Mouse (Mus musculus) CH12.LX (cell line): Measurements from ENCODE around the gene Prrc2b. TPM values are rescaled to one million over a fixed set of nuclear protein-coding genes. Genes with fewer than 3 reads are reported as not detected.

ENCODE experiments used
- DNase-seq: peaks from one replicate; pipeline ENCODE4 v3.0.0-alpha.2; 2013; ENCODE audit errors: extremely low read depth
- H3K27ac ChIP-seq: 2 replicates; pipeline ENCODE4 v1.5.1; 2012; ENCODE audit warnings: low read depth, mild to moderate bottlenecking, control low read depth, moderate library complexity; ENCODE audit not compliant: insufficient read depth
- H3K27me3 ChIP-seq: replicated peaks from 2 replicates; pipeline ENCODE3; 2012; ENCODE audit warnings: inconsistent platforms
- H3K36me3 ChIP-seq, 2 experiments: replicated peaks in 1 of 2; 2 replicates each; pipeline versions ENCODE3 to v1.6.1; 2012; ENCODE audit warnings: inconsistent platforms in 1 of 2, low read length in 1 of 2, mild to moderate bottlenecking in 1 of 2, mixed read lengths in 1 of 2, moderate library complexity in 1 of 2; ENCODE audit not compliant: control insufficient read depth in 1 of 2, insufficient read depth in 1 of 2
- H3K4me1 ChIP-seq, 2 experiments: 2 replicates each; pipeline ENCODE4 v1.6.1; 2012; ENCODE audit warnings: inconsistent platforms in 1 of 2, moderate library complexity in 1 of 2; ENCODE audit not compliant: insufficient read depth in 2 of 2, control insufficient read depth in 1 of 2
- H3K4me2 ChIP-seq: 2 replicates; pipeline ENCODE4 v1.6.1; 2012; ENCODE audit warnings: low read depth, mild to moderate bottlenecking, control low read depth; ENCODE audit not compliant: poor library complexity, insufficient read depth, severe bottlenecking
- H3K4me3 ChIP-seq, 3 experiments: fragments of 150-350 bp in 1 of 3; sonication (generic) in 1 of 3; replicated peaks in 1 of 3; 2 replicates each; pipeline versions ENCODE3 to v1.5.1; 2011 to 2012; ENCODE audit warnings: low read depth in 2 of 3, low read length in 2 of 3, mild to moderate bottlenecking in 2 of 3, moderate library complexity in 2 of 3, control low read depth in 1 of 3, improper control_type of control experiment in 1 of 3, inconsistent platforms in 1 of 3, mixed read lengths in 1 of 3; ENCODE audit not compliant: poor library complexity in 1 of 3
- H3K79me2 ChIP-seq: replicated peaks from 2 replicates; pipeline ENCODE4 v1.6.1; 2012; ENCODE audit warnings: mild to moderate bottlenecking, moderate library complexity; ENCODE audit not compliant: control insufficient read depth, poor library complexity, insufficient read depth, severe bottlenecking; ENCODE audit errors: extremely low read depth
- H3K9ac ChIP-seq: 2 replicates; pipeline ENCODE4 v1.6.1; 2012; ENCODE audit warnings: low read depth, mild to moderate bottlenecking, control low read depth, moderate library complexity; ENCODE audit not compliant: insufficient read depth
- H3K9me3 ChIP-seq: replicated peaks from 2 replicates; pipeline ENCODE3; 2012; ENCODE audit warnings: low read length, inconsistent platforms, mixed read lengths
- CHD1 ChIP-seq: IDR thresholded peaks from 2 replicates; pipeline ENCODE4 v1.6.1; 2012; ENCODE audit warnings: low read depth, low read length, improper control_type of control experiment, inconsistent platforms
- CTCF ChIP-seq, 2 experiments: IDR thresholded peaks in 1 of 2; conservative IDR thresholded peaks in 1 of 2; 2 replicates each; pipeline ENCODE4 v1.5.1; 2011 to 2012; ENCODE audit warnings: low read depth in 2 of 2, low read length in 2 of 2, improper control_type of control experiment in 1 of 2, inconsistent platforms in 1 of 2, mild to moderate bottlenecking in 1 of 2, moderate library complexity in 1 of 2
- ELF1 ChIP-seq: IDR thresholded peaks from 2 replicates; pipeline ENCODE4 v1.6.1; 2014; ENCODE audit warnings: low read depth, mild to moderate bottlenecking, inconsistent platforms, low read length, improper control_type of control experiment
- EP300 ChIP-seq: IDR thresholded peaks from 2 replicates; pipeline ENCODE4 v1.6.1; 2011; ENCODE audit warnings: low read length, improper control_type of control experiment
- ETS1 ChIP-seq: conservative IDR thresholded peaks from 2 replicates; pipeline ENCODE4 v1.6.1; 2012; ENCODE audit warnings: low read depth, mild to moderate bottlenecking, inconsistent platforms, low read length, improper control_type of control experiment, moderate library complexity
- GABPA ChIP-seq: IDR thresholded peaks from 2 replicates; pipeline ENCODE4 v1.6.1; 2012; ENCODE audit warnings: low read depth, low read length, improper control_type of control experiment, inconsistent platforms; ENCODE audit not compliant: insufficient replicate concordance
- IRF4 ChIP-seq: IDR thresholded peaks from 2 replicates; pipeline ENCODE4 v1.6.1; 2014; ENCODE audit warnings: low read depth, mild to moderate bottlenecking, inconsistent platforms, low read length, improper control_type of control experiment
- JUND ChIP-seq: conservative IDR thresholded peaks from 2 replicates; pipeline ENCODE4 v1.6.1; 2011; ENCODE audit warnings: low read depth, low read length, improper control_type of control experiment
- MAFK ChIP-seq: IDR thresholded peaks from 2 replicates; pipeline ENCODE4 v1.6.1; 2011; ENCODE audit warnings: low read length, improper control_type of control experiment; ENCODE audit not compliant: insufficient replicate concordance
- MAX ChIP-seq: IDR thresholded peaks from 2 replicates; pipeline ENCODE4 v1.6.1; 2011; ENCODE audit warnings: low read length, improper control_type of control experiment
- MAZ ChIP-seq: IDR thresholded peaks from 2 replicates; pipeline ENCODE4 v1.6.1; 2012; ENCODE audit warnings: low read depth, mild to moderate bottlenecking, inconsistent platforms, low read length, improper control_type of control experiment, moderate library complexity
- MYC ChIP-seq: IDR thresholded peaks from 2 replicates; pipeline ENCODE4 v1.6.1; 2011; ENCODE audit warnings: low read depth, mild to moderate bottlenecking, improper control_type of control experiment, low read length
- NELFE ChIP-seq: IDR thresholded peaks from 2 replicates; pipeline ENCODE4 v1.6.1; 2011; ENCODE audit warnings: low read depth, low read length, improper control_type of control experiment
- NRF1 ChIP-seq: IDR thresholded peaks from 2 replicates; pipeline ENCODE4 v1.6.1; 2014; ENCODE audit warnings: low read depth, mild to moderate bottlenecking, inconsistent platforms, low read length, improper control_type of control experiment, moderate library complexity
- PAX5 ChIP-seq: IDR thresholded peaks from 2 replicates; pipeline ENCODE4 v1.6.1; 2012; ENCODE audit warnings: low read length, inconsistent platforms, mixed read lengths
- POLR2A ChIP-seq: IDR thresholded peaks from 2 replicates; pipeline ENCODE4 v1.6.1; 2011; ENCODE audit warnings: low read depth, mild to moderate bottlenecking, improper control_type of control experiment, low read length
- POLR2AphosphoS2 ChIP-seq: IDR thresholded peaks from 2 replicates; pipeline ENCODE4 v1.6.1; 2011; ENCODE audit warnings: low read depth, low read length, improper control_type of control experiment
- RAD21 ChIP-seq: IDR thresholded peaks from 2 replicates; pipeline ENCODE4 v1.6.1; 2011; ENCODE audit warnings: low read depth, mild to moderate bottlenecking, low read length, improper control_type of control experiment, moderate library complexity
- RCOR1 ChIP-seq: conservative IDR thresholded peaks from 2 replicates; pipeline ENCODE4 v1.6.1; 2012; ENCODE audit warnings: low read depth, mild to moderate bottlenecking, inconsistent platforms, low read length, improper control_type of control experiment
- UBTF ChIP-seq: IDR thresholded peaks from 2 replicates; pipeline ENCODE4 v1.6.1; 2012; ENCODE audit warnings: low read depth, mild to moderate bottlenecking, inconsistent platforms, low read length, improper control_type of control experiment, moderate library complexity
- USF2 ChIP-seq: conservative IDR thresholded peaks from 2 replicates; pipeline ENCODE4 v1.6.1; 2011; ENCODE audit warnings: low read depth, low read length, improper control_type of control experiment
- ZC3H11A ChIP-seq: IDR thresholded peaks from 2 replicates; pipeline ENCODE4 v1.6.1; 2012; ENCODE audit warnings: low read depth, mild to moderate bottlenecking, inconsistent platforms, low read length, improper control_type of control experiment
- ZMIZ1 ChIP-seq: IDR thresholded peaks from 2 replicates; pipeline ENCODE4 v1.6.1; 2012; ENCODE audit warnings: low read depth, mild to moderate bottlenecking, inconsistent platforms, low read length, improper control_type of control experiment
- dilution Hi-C: fragments of 300-500 bp; cut with MboI; formaldehyde crosslinking; loops from 2 replicates; pipeline ENCODE4 v1.14.3; 2020; ENCODE audit warnings: low sequenced_read_pairs; ENCODE audit not compliant: extremely low pct_unique_long_range_greater_than_20kb, extremely low pct_ligation_motif_present
- in situ Hi-C: fragments of 300-500 bp; cut with MboI; formaldehyde crosslinking; loops from 3 replicates; pipeline ENCODE4 v1.14.3; 2019; ENCODE audit warnings: low sequenced_read_pairs, low pct_ligation_motif_present, low pct_unique_long_range_greater_than_20kb, mixed read lengths
- polyA plus RNA-seq: library from polyadenylated mRNA; unstranded; fragments of >175 nt; gene quantifications from 2 replicates; pipeline ENCODE4 v1.2.1, GENCODE M21; 2012; ENCODE audit warnings: low read depth; ENCODE audit not compliant: insufficient read length
- total RNA-seq, 2 experiments: library from RNA; depleted of rRNA; stranded (reverse); fragments of 300-350 nt in 1 of 2; fragments of >200 nt in 1 of 2; gene quantifications; 2 replicates each; pipeline ENCODE4 v1.2.3; 2012 to 2014

The Prrc2b gene
- total and polyA plus RNA-seq, 3 experiments = 7.6 to 59.9 (median 42.2) TPM

DNA sequence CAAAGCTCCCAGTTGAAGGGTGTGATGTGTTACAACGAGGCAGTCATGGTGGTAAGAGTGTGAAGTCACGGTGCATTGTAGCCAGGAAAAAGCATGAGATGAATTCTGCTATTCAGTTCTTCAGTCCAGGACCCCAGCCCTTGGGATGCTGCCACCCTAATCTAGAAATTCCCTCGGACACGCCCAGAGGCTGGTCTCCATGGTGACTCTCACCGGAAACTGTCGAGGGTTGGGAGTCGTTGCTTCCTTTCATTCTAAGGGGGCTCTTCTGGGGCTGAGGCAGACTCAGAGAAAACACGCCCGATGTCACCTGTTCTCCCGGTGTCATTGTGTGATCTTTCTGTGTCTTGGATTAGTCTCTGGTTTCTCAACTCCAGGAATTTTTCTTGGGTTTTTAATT lies 15.7 kb downstream of the Prrc2b start:
- H3K79me2 ChIP-seq = peaks cover 96% of the 10 kb centered on the region
- peak overlapping the region; percentile 62 for H3K9ac ChIP-seq
- no peaks in the 10 kb centered on the region for H3K9me3 ChIP-seq
- H3K4me2 ChIP-seq = peak overlapping the region; percentile 94
- no peaks in the 10 kb centered on the region for H3K27me3 ChIP-seq
- in situ Hi-C loops (no loop called here), dilution Hi-C loops (no loop called here)
- no peak for DNase-seq
- peaks cover 4 to 41% of the 10 kb centered on the region in 2 experiments for H3K36me3 ChIP-seq
- no peak for TF ChIP-seq CHD1
- TF ChIP-seq MYC = no peak
- H3K4me3 ChIP-seq = peak overlapping the region in 2 of 3 experiments; percentile 51 to 52
- peaks cover 39 to 90% of the 10 kb centered on the region in 2 experiments for H3K4me1 ChIP-seq
- H3K27ac ChIP-seq = peak overlapping the region; percentile 62

DNA sequence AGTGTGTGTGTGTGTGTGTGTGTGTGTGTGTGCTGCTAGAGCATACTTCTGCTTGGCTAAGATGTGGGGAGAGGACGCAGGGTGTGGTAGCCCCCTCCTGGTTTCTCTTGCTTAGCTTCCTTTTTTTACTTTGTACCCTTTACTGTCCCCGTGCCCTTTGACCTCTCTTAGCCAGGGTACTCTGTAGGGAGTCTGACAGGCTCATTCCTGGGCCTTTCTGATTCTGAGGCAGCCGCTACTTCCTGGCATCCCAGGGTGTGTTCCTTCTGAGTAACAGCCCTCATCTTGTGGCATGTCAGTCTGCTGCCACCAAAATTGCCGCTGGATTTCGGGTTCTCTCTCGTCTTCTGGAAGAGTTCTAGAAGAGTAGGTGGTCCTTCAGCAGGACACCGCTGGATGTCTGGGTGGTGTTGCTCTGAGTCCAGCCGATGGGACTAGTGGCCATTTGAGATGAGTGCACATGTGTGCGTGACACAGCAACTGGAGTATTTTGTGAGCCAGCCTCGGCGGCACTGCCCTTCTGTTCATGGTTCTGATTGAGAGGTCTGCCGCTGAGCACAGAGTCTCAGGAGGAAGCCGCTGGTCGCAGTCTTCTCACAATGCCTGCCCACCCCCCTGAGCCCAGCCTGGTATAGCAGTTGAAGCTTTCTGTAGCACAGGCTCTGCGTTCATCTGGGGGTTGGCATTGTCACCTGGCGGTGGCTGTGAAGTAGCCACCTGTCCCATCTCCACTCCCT lies 16.3 kb downstream of the Prrc2b start:
- TF ChIP-seq UBTF (no peak), POLR2AphosphoS2 (no peak), CTCF (conservative IDR thresholded peaks at IDR 0.05 in 1 of 2, IDR thresholded peaks at IDR 0.05 in 1 of 2; ENCODE audit: low read depth in 2 of 2, low read length in 2 of 2) (0 out of 4 replicates have a peak, but pooled peaks of 1 of the 2 experiments have one; percentile 3), ELF1 (0 out of 2 replicates have a peak, but pooled peaks have one; percentile 16), ZMIZ1 (0 out of 2 replicates have a peak, but pooled peaks have one; percentile 35), POLR2A (0 out of 2 replicates have a peak, but pooled peaks have one; percentile 13)
- TF ChIP-seq, all 38 proteins: peak for 4
- peaks cover 97% of the 10 kb centered on the region for H3K79me2 ChIP-seq
- H3K4me1 ChIP-seq = peaks cover 37 to 90% of the 10 kb centered on the region in 2 experiments
- peaks cover 4 to 47% of the 10 kb centered on the region in 2 experiments for H3K36me3 ChIP-seq
- H3K9ac ChIP-seq = peak overlapping the region; percentile 62
- H3K4me2 ChIP-seq = peak overlapping the region; percentile 94
- dilution Hi-C loops (no loop called here), in situ Hi-C loops (no loop called here)
- H3K4me3 ChIP-seq = peak overlapping the region; percentile 32 to 52 (median 51)
- H3K27ac ChIP-seq = peak overlapping the region; percentile 94
- H3K9me3 ChIP-seq = no peaks in the 10 kb centered on the region
- H3K27me3 ChIP-seq = no peaks in the 10 kb centered on the region
- DNase-seq = no peak

- Histone ChIP-seq H3K4me1 (peaks cover 35 to 87% of the 10 kb centered on the region in 2 experiments), H3K36me3 (peaks cover 4 to 46% of the 10 kb centered on the region in 2 experiments), H3K27ac (peak overlapping the region; percentile 94), H3K27me3 (no peaks in the 10 kb centered on the region), H3K4me3 (peak overlapping the region; percentile 32 to 52 (median 51)), H3K9me3 (no peaks in the 10 kb centered on the region), H3K4me2 (peak overlapping the region; percentile 94), H3K9ac (peak overlapping the region; percentile 62), H3K79me2 (peaks cover 96% of the 10 kb centered on the region)
- in situ Hi-C loops (no loop called here), dilution Hi-C loops (no loop called here)
- peak; percentile 88 for DNase-seq
- 0 out of 2 replicates have a peak, but pooled peaks have one; percentile 41 for TF ChIP-seq MAFK
- TF ChIP-seq ETS1 = peak; percentile 95
- TF ChIP-seq PAX5 = no peak
- no peak; the same call in 1 of the 2 replicates for TF ChIP-seq NELFE
- TF ChIP-seq CTCF (conservative IDR thresholded peaks at IDR 0.05 in 1 of 2, IDR thresholded peaks at IDR 0.05 in 1 of 2; ENCODE audit: low read depth in 2 of 2, low read length in 2 of 2) = peak in 1 of 2 experiments; percentile 54; a peak in 2 of 4 replicates
- no peak; the same call in 1 of the 2 replicates for TF ChIP-seq ZC3H11A
- TF ChIP-seq JUND = peak; percentile 94
- peak; percentile 68 for TF ChIP-seq IRF4
- TF ChIP-seq RAD21 = peak; percentile 47
- TF ChIP-seq RCOR1 = 0 out of 2 replicates have a peak, but pooled peaks have one; percentile 73
- 0 out of 2 replicates have a peak, but pooled peaks have one; percentile 35 for TF ChIP-seq POLR2A
- TF ChIP-seq USF2 = no peak
- TF ChIP-seq MAZ = peak; percentile 60; the same call in 1 of the 2 replicates
- peak; percentile 82 for TF ChIP-seq EP300
- TF ChIP-seq GABPA = no peak
- TF ChIP-seq NRF1 = 0 out of 2 replicates have a peak, but pooled peaks have one; percentile 17
- peak; percentile 35; the same call in 1 of the 2 replicates for TF ChIP-seq MAX
These were observed 16.9 kb downstream of the Prrc2b start for GRCm38 (mm10) chr2:32167819-32168218.
